Mouse (Mus musculus): ENCODE data around the gene Zcchc7. TPM values are rescaled to one million over a fixed set of nuclear protein-coding genes. Genes with fewer than 3 reads are reported as not detected.

Gene Zcchc7
- polyA plus RNA-seq, 1 experiment, result 73.2 TPM

Other genes starting within 250 kb of the Zcchc7 start
- gene Pax5, start 45.4 kb upstream of the Zcchc7 start, polyA plus RNA-seq (2012; rRNA removed), result 0.04 and 0.08 TPM in 2 replicates
- 31.4 and 31.7 TPM in 2 replicates for gene Grhpr, start 225.5 kb downstream of the Zcchc7 start, polyA plus RNA-seq (2012; rRNA removed)